Mouse (Mus musculus) limb, embryonic 10.5 days (tissue): ENCODE measurements around the gene Thnsl1. TPM values are rescaled to one million over a fixed set of nuclear protein-coding genes. Genes with fewer than 3 reads are reported as not detected.
A peak's percentile ranks its signal among the peaks of the same experiment; 100 is the strongest.

Experiments used
- DNase-seq: peaks from one replicate; pipeline ENCODE4 v3.0.0-alpha.2; 2017; ENCODE audit warnings: low spot score
- H3K27ac ChIP-seq: fragments of 300-500 bp; sonication (generic); 2 replicates; pipeline ENCODE4 v1.5.1; 2016; ENCODE audit warnings: mild to moderate bottlenecking
- H3K27me3 ChIP-seq: fragments of 300-500 bp; sonication (generic); 2 replicates; pipeline ENCODE4 v1.6.1; 2016; ENCODE audit warnings: low read depth, mild to moderate bottlenecking; ENCODE audit not compliant: poor library complexity, severe bottlenecking
- H3K36me3 ChIP-seq: fragments of 300-500 bp; sonication (generic); 2 replicates; pipeline ENCODE4 v1.6.1; 2016; ENCODE audit warnings: mild to moderate bottlenecking, moderate library complexity
- H3K4me1 ChIP-seq: fragments of 300-500 bp; sonication (generic); 2 replicates; pipeline ENCODE4 v1.6.1; 2016
- H3K4me3 ChIP-seq: fragments of 300-500 bp; sonication (generic); 2 replicates; pipeline ENCODE4 v1.5.1; 2016; ENCODE audit warnings: mild to moderate bottlenecking, moderate library complexity
- H3K9me3 ChIP-seq: fragments of 300-500 bp; sonication (generic); replicated peaks from 2 replicates; pipeline ENCODE4 v1.6.1; 2016; ENCODE audit warnings: mild to moderate bottlenecking
- WGBS: fragments of 180-500 bp; shearing (Covaris S2); methylation state at CpG from one replicate; pipeline ENCODE4 v1.1.7; 2016; 5-methylcytosine and 5-hydroxymethylcytosine counted together
- polyA plus RNA-seq: library from polyadenylated mRNA; unstranded; fragments of >200 nt; fragmentation: Nextera tagmentation; extraction: Ambion mirVana; gene quantifications from 2 replicates; pipeline ENCODE4 v1.2.1, GENCODE M21; 2016

Thnsl1 gene
- polyA plus RNA-seq, 1 experiment from 2014 or later = 6.9 TPM

GRCm38 (mm10) chr2:21245477-21246102, 40.1 kb downstream of the Thnsl1 start:
- H3K27ac ChIP-seq = no peak overlapping the region
- no peaks in the 10 kb centered on the region for H3K4me1 ChIP-seq
- H3K27me3 ChIP-seq = no peaks in the 10 kb centered on the region
- WGBS = 83% methylated on average over 2 of the region's 2 CpGs
- DNase-seq = no peak
- no peaks in the 10 kb centered on the region for H3K36me3 ChIP-seq
- no peak overlapping the region for H3K4me3 ChIP-seq
- no peaks in the 10 kb centered on the region for H3K9me3 ChIP-seq

- Histone ChIP-seq H3K4me3 (no peak overlapping the region), H3K27ac (no peak overlapping the region), H3K4me1 (no peaks in the 10 kb centered on the region), H3K9me3 (no peaks in the 10 kb centered on the region), H3K27me3 (no peaks in the 10 kb centered on the region), H3K36me3 (no peaks in the 10 kb centered on the region)
- DNase-seq = no peak
- WGBS = 88% methylated on average over 3 of the region's 3 CpGs
Observed at GRCm38 (mm10) chr2:21253644-21254043, 48.1 kb downstream of the Thnsl1 start.

- Histone ChIP-seq H3K36me3 (no peaks in the 10 kb centered on the region), H3K4me3 (no peak overlapping the region), H3K27ac (no peak overlapping the region), H3K4me1 (no peaks in the 10 kb centered on the region), H3K9me3 (no peaks in the 10 kb centered on the region), H3K27me3 (no peaks in the 10 kb centered on the region)
- DNase-seq = no peak
Observed at GRCm38 (mm10) chr2:21254308-21254707, 48.8 kb downstream of the Thnsl1 start.

- no peak for DNase-seq
- WGBS = 94% methylated on average over 4 of the region's 4 CpGs
- no peaks in the 10 kb centered on the region for H3K36me3 ChIP-seq
Observed at GRCm38 (mm10) chr2:21258281-21258680, 52.8 kb downstream of the Thnsl1 start.

GRCm38 (mm10) chr2:21259081-21259480, 53.6 kb downstream of the Thnsl1 start:
- Histone ChIP-seq H3K27me3 (no peaks in the 10 kb centered on the region), H3K27ac (no peak overlapping the region), H3K4me3 (no peak overlapping the region), H3K4me1 (no peaks in the 10 kb centered on the region), H3K36me3 (no peaks in the 10 kb centered on the region), H3K9me3 (no peaks in the 10 kb centered on the region)
- 77% methylated on average over 5 of the region's 5 CpGs for WGBS
- DNase-seq = no peak

More at GRCm38 (mm10) chr2:21258281-21258680, 52.8 kb downstream of the Thnsl1 start:
- H3K4me1 ChIP-seq = no peaks in the 10 kb centered on the region
- no peak overlapping the region for H3K4me3 ChIP-seq
- no peaks in the 10 kb centered on the region for H3K27me3 ChIP-seq
- H3K27ac ChIP-seq = no peak overlapping the region
- no peaks in the 10 kb centered on the region for H3K9me3 ChIP-seq

- H3K9me3 ChIP-seq = no peaks in the 10 kb centered on the region
- H3K36me3 ChIP-seq = no peaks in the 10 kb centered on the region
- no peak for DNase-seq
- no peak overlapping the region for H3K4me3 ChIP-seq
- 79% methylated on average over 4 of the region's 4 CpGs for WGBS
- no peaks in the 10 kb centered on the region for H3K27me3 ChIP-seq
- no peak overlapping the region for H3K27ac ChIP-seq
- no peaks in the 10 kb centered on the region for H3K4me1 ChIP-seq
Observed at GRCm38 (mm10) chr2:21260060-21260459, 54.5 kb downstream of the Thnsl1 start.

GRCm38 (mm10) chr2:21261370-21262006, 56.0 kb downstream of the Thnsl1 start:
- Histone ChIP-seq H3K9me3 (no peaks in the 10 kb centered on the region), H3K4me3 (no peak overlapping the region), H3K36me3 (no peaks in the 10 kb centered on the region), H3K4me1 (no peaks in the 10 kb centered on the region), H3K27me3 (no peaks in the 10 kb centered on the region), H3K27ac (no peak overlapping the region)
- 26% methylated on average over 4 of the region's 4 CpGs for WGBS
- DNase-seq = peak; percentile 73

- Histone ChIP-seq H3K36me3 (no peaks in the 10 kb centered on the region), H3K4me3 (no peak overlapping the region), H3K9me3 (no peaks in the 10 kb centered on the region), H3K27ac (no peak overlapping the region), H3K4me1 (peaks cover 13% of the 10 kb centered on the region), H3K27me3 (no peaks in the 10 kb centered on the region)
- WGBS = 86% methylated on average over 4 of the region's 4 CpGs
- no peak for DNase-seq
Observed at GRCm38 (mm10) chr2:21264031-21264430, 58.5 kb downstream of the Thnsl1 start.

Other genes starting within 250 kb of the Thnsl1 start
- 12.9 and 13.6 TPM in 2 replicates for gene Arhgap21, start 236.8 kb upstream of the Thnsl1 start, polyA plus RNA-seq
- not detected in 2 replicates for gene Enkur, start 359 bp upstream of the Thnsl1 start, polyA plus RNA-seq
- gene Gpr158, start 161.8 kb downstream of the Thnsl1 start, polyA plus RNA-seq = not detected in 2 replicates